Mouse (Mus musculus) midbrain, postnatal 0 days (tissue): ENCODE data around the gene Gm12184. TPM values are rescaled to one million over a fixed set of nuclear protein-coding genes. Genes with fewer than 3 reads are reported as not detected.

Source experiments
- ATAC-seq: fragments of 200-750 bp; cut with Nextera tagmentation; 2 replicates; pipeline ENCODE4 v1.8.0; 2017; ENCODE audit warnings: moderate number of reproducible peaks, mild to moderate bottlenecking, moderate TSS enrichment, moderate library complexity; ENCODE audit not compliant: low FRiP score
- DNase-seq: peaks from one replicate; pipeline ENCODE4 v3.0.0-alpha.2; 2015; ENCODE audit warnings: low spot score
- H3K27ac ChIP-seq: fragments of 300-500 bp; sonication (generic); 2 replicates; pipeline ENCODE4 v1.5.1; 2014; ENCODE audit warnings: low read depth, mild to moderate bottlenecking, low read length, mixed read lengths
- H3K27me3 ChIP-seq: fragments of 300-500 bp; sonication (generic); 2 replicates; pipeline ENCODE4 v1.6.1; 2014; ENCODE audit warnings: low read length, control low read depth, mixed read lengths; ENCODE audit not compliant: insufficient read depth
- H3K36me3 ChIP-seq: fragments of 300-500 bp; sonication (generic); 2 replicates; pipeline ENCODE4 v1.6.1; 2014; ENCODE audit warnings: low read length, control low read depth, mixed read lengths; ENCODE audit not compliant: insufficient read depth
- H3K4me1 ChIP-seq: fragments of 300-500 bp; sonication (generic); 2 replicates; pipeline ENCODE4 v1.6.1; 2014; ENCODE audit warnings: mild to moderate bottlenecking, control low read depth, antibody characterized with exemption, low read length, mixed read lengths; ENCODE audit not compliant: insufficient read depth
- H3K4me2 ChIP-seq: fragments of 300-500 bp; sonication (generic); 2 replicates; pipeline ENCODE4 v1.6.1; 2014; ENCODE audit warnings: low read depth, mild to moderate bottlenecking, low read length, mixed read lengths; ENCODE audit not compliant: poor library complexity, severe bottlenecking
- H3K4me3 ChIP-seq: fragments of 300-500 bp; sonication (generic); 2 replicates; pipeline ENCODE4 v1.5.1; 2014; ENCODE audit warnings: low read depth, mild to moderate bottlenecking, low read length, moderate library complexity
- H3K9ac ChIP-seq: fragments of 300-500 bp; sonication (generic); replicated peaks from 2 replicates; pipeline ENCODE4 v1.6.1; 2014; ENCODE audit warnings: mild to moderate bottlenecking, low read length, moderate library complexity, mixed read lengths; ENCODE audit not compliant: poor library complexity, severe bottlenecking
- H3K9me3 ChIP-seq: fragments of 300-500 bp; sonication (generic); 2 replicates; pipeline ENCODE4 v1.6.1; 2016; ENCODE audit warnings: low read length, control low read depth
- CTCF ChIP-seq: IDR thresholded peaks from 2 replicates; pipeline ENCODE4 v1.5.1; 2016; ENCODE audit warnings: antibody characterized with exemption, mild to moderate bottlenecking
- WGBS: fragments of 180-500 bp; shearing (Covaris S2); extraction: QIAGEN DNeasy Blood & Tissue Kit; methylation state at CpG from one replicate; pipeline ENCODE4 v1.1.7; 2014; 5-methylcytosine and 5-hydroxymethylcytosine counted together
- polyA plus RNA-seq: library from polyadenylated mRNA; unstranded; fragments of >200 nt; fragmentation: Nextera tagmentation; extraction: Ambion mirVana; gene quantifications from 2 replicates; pipeline ENCODE4 v1.2.1, GENCODE M21; 2015
- total RNA-seq: library from RNA; depleted of rRNA; stranded (reverse); fragments of >200 nt; gene quantifications from 2 replicates; pipeline ENCODE4 v1.2.3, GENCODE M21; 2014

The Gm12184 gene
- total and polyA plus RNA-seq, 2 experiments from 2014 or later: 2.4 to 8.2 TPM

GRCm38 (mm10) chr11:48838181-48838797 is 11.8 kb upstream of the Gm12184 start:
- DNase-seq (no peak), ATAC-seq (peak; percentile 39)
- no peaks in the 10 kb centered on the region for H3K4me1 ChIP-seq
- no peaks in the 10 kb centered on the region for H3K36me3 ChIP-seq
- WGBS: 2% methylated on average over 16 of the region's 16 CpGs
- no peaks in the 10 kb centered on the region for H3K27me3 ChIP-seq
- TF ChIP-seq CTCF: no peak
- H3K4me2 ChIP-seq: peak overlapping the region; percentile 85
- H3K9ac ChIP-seq: peak overlapping the region; percentile 77
- H3K9me3 ChIP-seq: no peaks in the 10 kb centered on the region
- H3K4me3 ChIP-seq: peak overlapping the region; percentile 86
- peak overlapping the region; percentile 78 for H3K27ac ChIP-seq

GRCm38 (mm10) chr11:48837310-48838180 is 11.1 kb upstream of the Gm12184 start:
- Histone ChIP-seq H3K4me2 (peak overlapping the region; percentile 85), H3K9me3 (no peaks in the 10 kb centered on the region), H3K4me1 (no peaks in the 10 kb centered on the region), H3K4me3 (peak overlapping the region; percentile 86), H3K27me3 (no peaks in the 10 kb centered on the region), H3K27ac (peak overlapping the region; percentile 78), H3K36me3 (no peaks in the 10 kb centered on the region), H3K9ac (peak overlapping the region; percentile 77)
- peak; percentile 21 for ATAC-seq
- no peak for TF ChIP-seq CTCF
- under 1% methylated on average over 68 of the region's 77 CpGs for WGBS
- DNase-seq: no peak

DNA sequence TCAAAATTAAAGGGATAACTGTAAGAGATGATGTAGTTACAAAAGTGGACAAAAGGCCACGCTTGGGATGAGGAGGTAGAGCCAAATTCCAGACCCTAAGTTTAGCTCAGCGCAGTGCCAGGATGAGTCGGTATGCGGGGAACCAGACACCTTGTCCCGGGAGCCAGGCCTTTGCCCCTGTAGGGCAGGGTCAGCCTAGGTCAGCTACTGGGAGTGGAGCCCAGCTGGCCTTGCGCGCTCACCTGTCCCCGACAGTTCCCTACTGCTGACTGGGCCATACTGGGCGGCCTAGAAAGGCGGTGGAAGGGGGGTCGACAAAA is 10.5 kb upstream of the Gm12184 start:
- 11% methylated on average over 11 of the region's 11 CpGs for WGBS
- no peak for TF ChIP-seq CTCF
- DNase-seq: no peak
- Histone ChIP-seq H3K27ac (peak overlapping the region; percentile 78), H3K9me3 (no peaks in the 10 kb centered on the region), H3K27me3 (no peaks in the 10 kb centered on the region), H3K36me3 (no peaks in the 10 kb centered on the region), H3K4me1 (no peaks in the 10 kb centered on the region), H3K4me3 (peak overlapping the region; percentile 86), H3K9ac (peak overlapping the region; percentile 77), H3K4me2 (peak overlapping the region; percentile 85)
- ATAC-seq: 0 out of 2 replicates have a peak, but pooled peaks have one; percentile 5

DNA sequence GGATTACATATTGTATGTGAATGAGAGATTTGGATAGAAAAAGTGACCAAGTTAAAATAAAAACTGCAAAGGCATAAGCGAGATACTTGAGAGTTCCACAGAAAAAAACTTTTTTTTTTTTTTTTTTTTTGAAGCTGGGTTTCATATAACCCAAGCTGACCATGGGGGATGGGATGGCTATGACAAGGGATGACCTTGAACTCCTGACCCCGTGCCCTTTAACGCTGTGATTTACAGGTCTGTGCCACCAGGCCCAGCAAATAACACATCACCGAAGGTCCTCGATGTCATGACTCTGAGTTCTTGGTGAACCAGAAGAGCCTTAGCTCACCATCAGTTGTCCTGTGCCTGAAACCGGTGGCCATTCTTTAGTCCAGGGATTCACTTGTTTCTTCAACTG is 9.5 kb upstream of the Gm12184 start:
- no peaks in the 10 kb centered on the region for H3K27me3 ChIP-seq
- no peaks in the 10 kb centered on the region for H3K36me3 ChIP-seq
- no peak overlapping the region for H3K4me3 ChIP-seq
- no peaks in the 10 kb centered on the region for H3K4me1 ChIP-seq
- DNase-seq (no peak), ATAC-seq (no peak)
- WGBS: 77% methylated on average over 6 of the region's 6 CpGs
- H3K4me2 ChIP-seq: no peak overlapping the region
- no peak for TF ChIP-seq CTCF
- H3K27ac ChIP-seq: no peak overlapping the region
- no peak overlapping the region for H3K9ac ChIP-seq
- H3K9me3 ChIP-seq: no peaks in the 10 kb centered on the region

GRCm38 (mm10) chr11:48833731-48834639 is 7.5 kb upstream of the Gm12184 start:
- no peaks in the 10 kb centered on the region for H3K36me3 ChIP-seq
- DNase-seq (peak; percentile 93), ATAC-seq (peak; percentile 89)
- peak overlapping the region; percentile 46 for H3K4me3 ChIP-seq
- no peaks in the 10 kb centered on the region for H3K4me1 ChIP-seq
- no peak for TF ChIP-seq CTCF
- under 1% methylated on average over 30 of the region's 30 CpGs for WGBS
- H3K4me2 ChIP-seq: peak overlapping the region; percentile 49
- H3K9ac ChIP-seq: peak overlapping the region; percentile 69
- no peaks in the 10 kb centered on the region for H3K9me3 ChIP-seq
- no peaks in the 10 kb centered on the region for H3K27me3 ChIP-seq
- H3K27ac ChIP-seq: peak overlapping the region; percentile 39
